Mouse (Mus musculus) bone marrow, adult 2 months (tissue): ENCODE results near the gene Repin1.

Experiments used
- CTCF ChIP-seq: fragments of 200-500 bp; IDR thresholded peaks from 2 replicates; pipeline ENCODE4 v1.5.1; 2011; ENCODE audit warnings: low read length, control low read depth; ENCODE audit not compliant: control insufficient read depth, insufficient read depth
- POLR2A ChIP-seq: fragments of 200-500 bp; IDR thresholded peaks from 2 replicates; pipeline ENCODE4 v1.6.1; 2011; ENCODE audit warnings: low read depth, mild to moderate bottlenecking, control low read depth, low read length, borderline replicate concordance; ENCODE audit not compliant: control insufficient read depth

DNA sequence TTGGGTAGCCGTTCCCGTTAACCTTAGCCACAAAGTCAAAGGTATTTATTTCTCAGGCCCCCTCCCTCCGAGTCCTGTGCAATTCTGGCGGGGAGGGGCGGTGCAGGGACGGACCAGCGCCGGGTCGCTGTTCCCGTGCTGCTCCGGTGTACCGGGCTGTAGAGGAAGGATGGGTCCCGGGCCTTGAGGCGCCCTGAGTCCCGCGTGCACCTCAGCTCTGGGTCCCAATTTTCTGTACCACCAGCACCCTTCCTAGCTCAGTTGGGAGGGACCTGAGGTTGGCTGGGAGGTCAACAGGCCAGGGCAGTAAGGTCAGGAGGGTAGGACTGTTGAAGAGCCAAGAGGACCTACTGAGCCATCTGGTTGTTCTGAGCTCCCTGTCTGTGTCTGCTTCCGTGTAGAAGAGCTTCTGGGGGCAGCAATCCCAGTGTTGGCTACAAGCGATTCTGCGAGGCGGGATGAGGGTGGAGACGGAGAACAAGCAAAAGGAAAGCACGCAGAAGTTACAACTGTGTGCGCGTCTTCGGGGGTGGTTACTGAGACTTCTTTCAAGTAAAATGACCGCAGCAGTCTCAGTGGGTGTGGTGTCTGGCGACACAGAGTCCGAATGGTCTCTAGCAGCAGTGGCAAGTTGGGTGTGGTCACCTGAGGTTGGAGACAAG lies 8.5 kb downstream of the Repin1 start:
- TF ChIP-seq POLR2A (no peak), CTCF (no peak)
